Mouse (Mus musculus): Measurements from ENCODE around the gene Dlk2.

Gene Dlk2

DNA sequence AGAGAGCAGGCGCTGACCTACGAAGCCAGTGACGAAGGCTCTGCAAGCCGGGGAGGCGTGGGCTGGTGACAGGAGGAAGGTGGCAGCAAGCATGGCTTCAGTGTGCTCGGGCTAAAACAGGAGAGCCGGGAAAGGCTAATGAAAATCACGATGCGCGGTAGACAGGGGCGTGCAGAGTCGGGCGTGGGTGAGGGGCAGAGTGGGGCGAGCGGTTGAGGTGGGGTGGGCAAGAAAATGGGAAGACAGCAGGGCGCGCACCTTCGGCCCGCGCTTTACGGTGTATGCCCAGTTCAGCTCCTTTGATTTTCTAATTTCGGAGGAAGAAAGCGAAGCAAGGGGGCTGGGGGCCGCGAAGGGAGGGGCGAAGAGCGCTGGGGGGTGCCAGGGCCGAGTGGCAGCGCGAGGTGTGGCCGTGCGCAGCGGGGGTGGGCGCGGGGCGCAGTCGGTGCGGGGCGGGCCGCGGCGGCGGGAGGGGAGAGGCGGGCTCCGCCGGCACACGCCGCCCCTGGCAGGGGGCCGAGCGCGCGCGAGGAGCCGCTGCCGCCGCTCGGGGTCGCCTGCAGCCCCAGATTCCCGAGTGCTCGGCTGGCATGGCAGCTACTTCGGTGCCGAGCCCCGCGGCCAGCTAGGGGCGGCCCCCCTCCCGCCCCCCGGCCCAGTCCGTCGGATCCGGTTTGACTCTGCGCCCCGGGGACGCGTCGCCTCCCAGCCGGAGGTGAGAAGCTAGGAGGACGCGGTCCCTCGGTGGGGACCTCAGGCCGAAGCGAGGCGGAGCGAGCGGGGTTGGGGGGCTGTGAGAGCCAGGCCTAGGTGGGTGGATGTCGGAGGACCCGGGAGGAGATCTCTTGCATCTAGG is at the start of gene Dlk2:
TSS of gene Dlk2 (plus strand) at position 58 of the 856 bp plus-strand sequence.
- no peak for DNase-seq (ENCODE audit: low read depth, low spot score)

DNA sequence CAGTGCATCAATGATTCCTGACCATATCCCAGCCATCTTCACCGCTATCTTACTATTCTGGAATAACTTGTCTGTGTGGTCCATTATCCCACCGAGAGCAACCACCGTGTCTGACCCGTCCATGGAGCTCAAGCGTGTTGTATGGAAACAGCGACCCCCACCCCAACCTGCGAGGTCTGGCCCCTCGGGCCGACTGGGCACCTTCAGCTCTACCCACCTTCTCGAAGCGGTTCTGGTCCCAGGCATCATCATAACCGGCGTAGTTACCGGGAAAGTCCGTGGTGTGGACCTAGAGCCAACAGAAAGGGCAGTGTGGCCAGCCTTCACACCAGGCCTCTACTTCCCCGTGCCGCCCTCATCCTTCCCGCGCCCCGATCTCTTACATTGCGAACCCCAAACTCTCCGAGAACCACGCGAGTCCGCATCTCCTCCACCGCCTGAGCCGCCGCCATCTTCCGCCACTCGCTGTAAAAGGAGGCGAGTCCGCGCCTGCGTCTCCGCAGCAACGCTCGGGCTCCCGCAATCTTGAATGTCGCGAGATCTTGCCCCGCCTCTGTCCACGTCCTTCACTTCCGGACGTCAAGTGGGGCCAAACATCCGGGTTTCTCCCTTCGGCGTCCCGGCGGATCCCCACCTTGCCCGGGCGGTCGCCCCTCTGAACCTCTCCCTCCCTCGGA is 49.6 kb upstream of the Dlk2 start, which contains the start of the genes Polr1c and Yipf3:
TSS of gene Polr1c (minus strand) at position 543 of the 677 bp plus-strand sequence.
TSS of gene Yipf3 (plus strand) at position 569 of the 677 bp plus-strand sequence.
- DNase-seq (ENCODE audit: low read depth, low spot score) = peak; percentile 94

DNA sequence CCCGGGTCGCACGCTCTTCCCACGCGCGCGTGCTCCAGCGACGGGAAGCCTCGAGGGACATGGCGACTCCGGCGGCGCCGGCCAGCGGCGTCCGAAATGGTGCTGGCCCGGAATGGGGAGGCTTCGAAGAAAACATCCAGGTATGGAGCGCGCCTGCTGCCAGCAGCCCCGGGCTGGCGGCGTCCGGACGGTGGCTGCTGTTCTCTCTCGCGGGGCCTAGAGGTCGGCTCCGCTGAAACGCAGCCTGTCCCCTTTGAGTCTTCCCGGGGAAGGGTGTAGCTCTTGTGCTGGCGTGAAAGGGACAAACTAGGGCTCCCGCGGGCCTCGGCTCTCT is 49.1 kb upstream of the Dlk2 start:
- DNase-seq (ENCODE audit: low read depth, low spot score) = no peak

DNA sequence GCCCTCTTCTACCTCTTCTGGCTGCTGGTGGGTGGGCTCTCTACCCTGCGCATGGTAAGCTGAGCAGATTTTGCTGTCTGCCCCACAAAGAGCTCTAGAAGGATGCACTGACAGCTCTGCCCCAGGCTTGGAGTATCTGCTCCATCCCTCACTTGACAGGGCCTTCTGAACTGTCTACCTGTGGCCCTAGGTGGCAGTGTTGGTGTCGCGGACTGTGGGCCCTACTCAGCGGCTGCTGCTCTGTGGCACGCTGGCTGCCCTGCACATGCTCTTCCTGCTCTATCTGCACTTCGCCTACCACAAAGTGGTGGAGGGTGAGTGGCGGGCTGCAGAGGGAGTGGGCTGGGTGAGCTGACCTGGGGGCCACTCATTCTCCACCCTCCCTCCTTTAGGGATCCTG is 46.0 kb upstream of the Dlk2 start:
- no peak for DNase-seq (ENCODE audit: low read depth, low spot score)

DNA sequence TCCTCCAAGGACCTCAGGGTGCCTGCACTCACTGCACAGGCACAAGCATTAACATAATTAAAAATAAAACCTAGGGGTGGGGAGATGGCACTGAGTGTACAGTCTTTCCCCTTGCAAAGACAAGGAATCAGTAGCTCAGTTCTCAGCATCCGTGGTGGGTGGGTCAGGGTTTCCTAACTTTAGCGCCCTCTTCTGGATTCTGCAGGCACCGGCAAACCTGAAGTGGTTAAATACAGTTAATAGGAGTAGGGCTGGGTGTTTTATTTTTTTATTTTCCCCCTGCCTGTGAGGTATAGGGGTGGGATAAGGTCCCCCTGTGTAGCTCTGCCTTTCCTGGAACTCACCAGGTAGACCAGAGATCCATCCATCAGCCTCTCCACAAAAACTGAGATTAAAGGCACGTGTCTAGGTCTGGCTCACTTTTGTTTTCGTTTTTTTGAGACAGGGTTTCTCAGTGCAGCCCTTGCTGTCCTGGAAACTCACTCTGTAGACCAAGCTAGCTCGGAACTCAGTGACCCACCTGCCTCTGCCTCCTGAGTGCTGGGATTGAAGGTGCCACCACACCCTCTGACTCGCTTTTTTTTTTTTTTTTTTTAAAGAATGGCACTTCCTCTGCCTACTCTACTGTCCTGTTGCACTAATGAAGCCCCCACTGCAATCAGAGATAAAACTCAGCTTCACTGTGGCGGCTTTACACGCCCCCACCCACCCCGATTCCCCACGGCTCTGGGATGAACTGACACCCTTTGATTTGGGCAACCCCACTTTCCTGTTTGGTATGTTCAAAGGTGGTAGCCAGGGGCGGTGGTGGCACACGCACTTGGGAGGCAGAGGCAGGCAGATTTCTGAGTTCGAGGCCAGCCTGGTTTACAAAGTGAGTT is 44.4 kb upstream of the Dlk2 start:
- DNase-seq (ENCODE audit: low read depth, low spot score) = peak; percentile 67

DNA sequence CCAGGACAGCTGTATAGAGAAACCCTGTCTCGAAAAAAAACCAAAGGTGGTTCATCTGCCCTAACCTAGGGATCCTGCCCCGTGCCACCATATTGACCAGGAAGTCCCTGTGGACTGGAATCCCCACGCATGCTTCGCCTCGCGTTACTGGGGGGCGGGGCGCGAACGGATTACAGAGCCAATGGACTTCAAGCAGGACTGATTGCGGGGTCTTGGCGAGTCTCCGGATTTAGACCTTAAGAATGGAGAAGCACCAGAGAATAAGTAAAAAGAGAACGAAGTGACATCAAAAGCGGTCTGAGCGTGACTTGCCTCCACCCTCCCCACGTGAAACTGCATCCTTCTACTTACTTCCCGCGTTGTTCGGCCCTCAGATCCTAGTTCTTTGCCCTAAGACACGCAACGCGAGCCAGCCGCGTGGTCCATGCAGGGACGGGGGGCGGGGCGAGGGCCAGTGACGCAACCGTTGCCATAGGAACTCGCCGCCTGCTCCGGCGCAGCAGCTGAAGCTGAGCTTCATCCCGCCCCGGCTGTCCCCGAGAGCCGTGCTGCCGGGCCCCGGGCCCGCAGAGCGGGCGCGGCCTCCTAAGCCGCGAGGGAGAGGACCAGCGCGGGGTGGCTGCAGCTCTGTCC is 43.7 kb upstream of the Dlk2 start, which contains the start of gene Lrrc73:
TSS of gene Lrrc73 (plus strand) at position 80 of the 633 bp plus-strand sequence.
- peak; percentile 92 for DNase-seq (ENCODE audit: low read depth, low spot score)

DNA sequence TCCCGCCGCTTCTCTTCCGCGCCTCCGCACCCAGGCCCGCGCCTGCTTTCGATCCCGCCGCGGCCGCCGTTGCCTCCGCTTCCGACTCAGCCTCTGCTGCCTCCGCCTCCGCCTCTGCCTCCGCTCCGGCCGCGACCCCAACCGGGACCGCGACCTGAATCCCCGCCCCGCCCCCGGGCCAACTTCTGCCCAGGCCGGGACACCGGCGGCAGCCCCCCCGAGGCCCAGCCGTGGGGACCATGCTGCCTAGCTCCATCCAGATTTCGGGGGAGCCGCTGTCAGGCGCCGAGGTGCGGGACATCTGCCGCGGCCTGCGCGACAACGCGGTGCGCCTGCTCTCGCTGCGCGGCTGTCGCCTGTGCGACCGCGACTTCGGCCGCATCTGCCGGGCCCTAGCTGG is 43.1 kb upstream of the Dlk2 start:
- DNase-seq (ENCODE audit: low read depth, low spot score) = no peak

DNA sequence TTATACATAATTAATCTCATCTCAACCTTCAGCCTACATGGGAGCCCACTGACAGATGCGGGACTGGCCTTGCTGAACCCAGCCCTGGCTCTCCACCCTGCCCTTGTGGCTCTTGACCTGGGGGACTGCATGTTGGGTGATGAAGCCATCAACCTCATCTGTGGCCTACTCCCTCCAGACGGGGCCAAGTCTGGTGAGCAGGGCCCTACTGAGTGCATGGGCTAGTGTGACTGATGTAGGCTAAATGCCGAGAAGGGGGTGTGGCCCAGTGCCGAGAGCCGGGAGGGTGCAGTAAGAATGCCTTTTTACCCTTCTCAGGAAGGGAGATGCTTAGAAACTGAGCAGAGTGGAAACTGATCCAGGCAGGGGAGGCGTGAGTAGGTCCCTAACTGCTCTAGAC is 42.1 kb upstream of the Dlk2 start:
- no peak for DNase-seq (ENCODE audit: low read depth, low spot score)

DNA sequence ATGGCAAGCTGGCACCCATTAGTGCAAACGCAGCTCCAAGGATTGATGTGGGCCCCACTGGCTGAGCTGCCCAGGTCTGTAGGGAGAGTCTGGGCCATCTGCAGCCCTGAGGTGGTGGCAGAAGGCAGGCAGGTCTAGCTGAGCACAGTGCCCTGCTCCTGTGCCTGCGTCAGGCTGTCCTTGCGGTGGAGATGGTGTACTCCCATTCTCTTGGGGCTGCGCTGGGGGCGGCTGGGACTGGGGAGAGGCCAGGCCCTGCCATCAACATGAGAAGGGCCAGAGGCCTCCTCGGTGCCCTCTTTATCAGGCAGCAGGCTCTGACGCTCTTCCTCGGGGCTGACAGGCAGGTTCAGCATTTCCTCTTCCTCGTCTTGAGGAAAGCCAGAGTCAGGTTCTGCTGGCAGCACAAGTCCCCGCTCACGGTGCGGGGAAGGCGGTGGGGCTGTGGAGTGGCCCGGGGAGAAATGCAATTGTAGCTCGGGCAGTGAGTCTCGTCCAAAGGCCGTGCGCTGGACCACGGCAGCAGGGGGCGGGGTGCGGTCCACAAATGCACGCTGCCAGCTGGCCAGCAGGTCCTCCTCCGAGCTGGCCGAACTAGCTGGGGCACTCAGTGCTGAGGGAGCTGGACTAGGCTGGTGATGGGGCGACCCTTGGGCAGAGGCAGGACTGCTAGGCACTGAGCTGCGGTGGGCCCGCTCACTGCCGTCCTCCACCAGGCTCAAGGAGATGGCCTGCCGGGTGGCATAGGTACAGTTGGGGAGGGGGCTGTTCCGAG is 38.8 kb upstream of the Dlk2 start:
- DNase-seq (ENCODE audit: low read depth, low spot score) = no peak

DNA sequence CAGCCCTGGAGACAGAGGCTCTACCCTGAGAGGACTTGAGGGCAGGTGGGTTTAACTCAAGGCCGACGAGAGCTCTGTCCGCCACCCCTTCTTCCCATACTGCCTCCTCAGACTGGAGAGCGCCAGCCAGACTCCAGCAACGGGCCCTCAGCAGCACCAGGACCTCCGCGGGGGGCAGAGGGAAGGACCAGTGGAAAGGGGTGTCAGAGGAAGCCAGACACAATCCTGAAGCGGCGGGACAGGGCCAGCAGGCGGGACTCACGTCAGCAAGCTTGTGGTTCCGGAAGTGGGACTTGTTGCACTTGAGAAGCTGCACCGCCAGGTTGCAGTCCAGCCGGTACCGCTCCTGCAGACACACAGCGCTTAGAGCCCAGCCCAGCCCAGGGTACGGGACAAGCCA is 37.5 kb upstream of the Dlk2 start:
- no peak for DNase-seq (ENCODE audit: low read depth, low spot score)

DNA sequence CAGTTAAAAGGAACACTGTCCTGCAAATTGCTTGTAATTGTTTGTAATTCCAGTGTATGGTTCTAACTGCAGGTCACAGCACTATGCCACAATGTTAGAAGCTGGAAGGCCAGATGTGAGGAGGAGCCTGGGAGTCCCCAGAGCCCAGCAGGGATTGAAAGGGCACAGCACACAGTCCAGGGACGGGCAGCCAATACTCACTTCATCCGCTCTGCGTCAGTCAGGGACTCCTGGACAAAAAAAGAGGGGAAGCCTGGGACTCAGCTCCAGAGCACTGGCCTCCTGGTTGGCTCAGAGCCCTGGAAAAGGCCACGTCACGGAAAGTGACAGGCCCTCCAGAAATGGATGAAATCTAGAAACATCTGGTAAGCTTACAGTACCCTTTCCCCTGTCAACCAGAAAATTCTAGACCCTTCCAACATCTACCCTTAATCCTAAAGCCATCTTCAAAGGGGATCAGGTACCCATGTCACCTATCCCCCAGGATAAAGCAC is 35.0 kb upstream of the Dlk2 start:
- DNase-seq (ENCODE audit: low read depth, low spot score) = no peak

DNA sequence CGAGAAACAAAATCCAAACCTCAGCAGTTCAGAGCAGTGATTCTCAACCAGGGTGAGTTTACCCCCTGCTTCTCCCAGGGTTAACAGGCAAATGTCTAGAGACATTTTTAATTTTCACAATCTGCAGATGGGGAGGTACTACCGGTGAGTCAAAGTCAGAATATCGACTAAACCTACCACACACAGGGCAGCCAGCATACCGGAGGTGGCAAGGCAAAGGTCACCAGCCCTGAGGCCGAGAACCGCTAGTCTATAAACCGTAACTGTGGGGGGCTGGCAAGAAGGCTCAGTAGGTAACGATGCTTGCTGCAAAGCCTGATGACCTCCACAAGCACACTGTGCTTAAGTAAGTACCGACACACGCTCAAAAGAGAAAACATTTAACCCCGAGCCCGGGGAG is 31.7 kb upstream of the Dlk2 start:
- DNase-seq (ENCODE audit: low read depth, low spot score) = no peak

DNA sequence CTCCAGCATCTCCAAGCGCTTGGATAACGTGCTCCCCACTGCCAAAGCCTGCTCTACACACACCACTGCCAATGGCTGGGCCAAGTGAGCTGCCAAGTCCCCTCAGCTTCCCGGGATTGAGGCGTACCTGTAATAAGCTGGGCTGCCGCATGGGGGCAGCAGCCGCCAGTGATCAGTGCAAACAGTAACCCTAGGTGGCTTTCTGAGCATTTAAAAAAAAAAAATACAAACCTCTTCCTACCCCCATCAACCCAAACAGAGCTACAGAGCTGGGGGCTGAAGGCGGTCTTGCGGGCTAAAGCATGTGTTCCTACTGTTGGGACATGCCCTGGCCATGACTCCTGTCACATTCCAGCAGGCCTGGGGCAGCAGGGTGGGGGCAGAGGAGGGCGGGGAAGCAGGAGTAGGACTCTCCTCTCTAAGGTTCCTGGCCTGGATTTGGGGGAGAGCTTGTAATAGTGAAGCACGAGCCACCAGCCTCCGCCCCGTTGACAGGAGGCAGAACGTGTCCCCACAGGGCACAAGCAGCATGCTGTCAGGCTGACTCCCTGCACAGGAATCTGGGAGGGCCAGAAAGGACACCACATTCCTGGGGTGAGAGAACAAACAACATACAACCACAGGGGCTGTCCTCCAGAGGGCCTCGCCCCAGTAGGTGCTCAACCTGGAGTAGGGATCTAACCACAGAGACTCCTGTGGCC is 31.2 kb upstream of the Dlk2 start:
- DNase-seq (ENCODE audit: low read depth, low spot score) = peak; percentile 86

DNA sequence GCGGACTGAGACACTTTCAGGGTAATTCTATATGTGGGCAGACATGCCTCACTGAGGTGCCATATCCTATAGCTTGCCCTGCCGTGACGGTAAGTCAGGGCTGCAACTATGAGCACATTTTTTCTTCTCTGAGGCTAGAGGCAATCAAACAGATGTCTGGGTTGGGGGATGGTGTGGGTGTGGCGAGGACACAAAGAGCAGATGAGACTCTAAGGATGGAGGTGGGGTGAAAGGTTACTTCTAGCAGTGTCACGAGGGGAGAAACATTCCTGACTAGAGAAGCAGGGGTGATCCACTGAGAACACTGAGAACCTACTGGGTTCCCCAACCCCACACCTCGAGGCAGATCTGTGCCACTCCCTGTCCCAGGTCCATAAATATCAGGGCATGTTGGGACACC is 30.2 kb upstream of the Dlk2 start:
- DNase-seq (ENCODE audit: low read depth, low spot score) = no peak

DNA sequence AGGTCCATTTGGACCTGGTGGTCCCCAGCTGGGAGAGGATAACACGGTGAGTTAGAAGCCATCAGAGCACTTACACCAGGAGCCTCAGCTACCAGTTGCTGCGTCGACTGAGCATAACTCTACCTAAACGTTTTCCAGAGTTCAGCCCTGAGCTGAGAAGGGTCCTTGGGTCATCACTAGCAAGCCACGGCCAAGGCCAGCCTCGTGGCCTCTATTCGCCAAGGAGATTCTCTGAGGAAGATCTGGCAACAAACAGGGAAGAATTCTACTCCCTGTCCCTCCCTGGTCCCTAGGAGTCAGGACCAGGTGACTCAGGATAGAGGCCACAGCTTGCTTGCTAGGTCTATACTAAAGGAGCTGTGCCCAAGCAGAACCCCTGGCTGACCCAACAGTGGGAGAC is 29.7 kb upstream of the Dlk2 start:
- no peak for DNase-seq (ENCODE audit: low read depth, low spot score)

DNA sequence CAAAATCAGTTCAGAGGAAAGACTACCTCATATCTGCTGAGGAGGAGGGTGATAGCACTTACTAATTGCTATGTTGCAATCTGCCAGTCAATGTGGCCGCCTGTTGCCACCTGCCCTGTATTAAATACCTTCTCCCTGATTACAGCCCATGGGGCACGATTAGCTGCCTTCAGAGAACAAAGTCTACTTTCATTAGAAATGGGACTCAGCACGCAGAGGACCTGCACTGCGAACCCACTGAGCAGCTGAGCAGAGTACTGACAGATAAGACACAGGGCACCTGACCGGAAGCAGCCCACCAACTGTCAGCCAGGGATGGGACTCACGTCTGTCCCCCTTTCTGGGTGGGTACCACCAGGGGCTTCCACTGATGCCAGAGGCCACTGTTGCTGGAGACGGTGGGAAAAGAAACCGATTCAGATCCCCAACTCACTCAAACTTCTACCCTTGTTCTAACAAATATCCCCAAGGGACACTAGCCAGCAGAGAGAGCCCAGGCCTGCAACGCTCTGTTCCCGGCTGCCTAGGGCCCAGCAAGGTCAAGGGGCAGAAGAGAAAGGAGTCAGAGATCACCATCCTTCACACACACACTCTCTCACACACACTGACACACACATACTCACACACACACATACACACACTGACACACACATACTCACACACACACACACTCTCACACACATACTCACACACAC is 29.0 kb upstream of the Dlk2 start:
- DNase-seq (ENCODE audit: low read depth, low spot score) = no peak

DNA sequence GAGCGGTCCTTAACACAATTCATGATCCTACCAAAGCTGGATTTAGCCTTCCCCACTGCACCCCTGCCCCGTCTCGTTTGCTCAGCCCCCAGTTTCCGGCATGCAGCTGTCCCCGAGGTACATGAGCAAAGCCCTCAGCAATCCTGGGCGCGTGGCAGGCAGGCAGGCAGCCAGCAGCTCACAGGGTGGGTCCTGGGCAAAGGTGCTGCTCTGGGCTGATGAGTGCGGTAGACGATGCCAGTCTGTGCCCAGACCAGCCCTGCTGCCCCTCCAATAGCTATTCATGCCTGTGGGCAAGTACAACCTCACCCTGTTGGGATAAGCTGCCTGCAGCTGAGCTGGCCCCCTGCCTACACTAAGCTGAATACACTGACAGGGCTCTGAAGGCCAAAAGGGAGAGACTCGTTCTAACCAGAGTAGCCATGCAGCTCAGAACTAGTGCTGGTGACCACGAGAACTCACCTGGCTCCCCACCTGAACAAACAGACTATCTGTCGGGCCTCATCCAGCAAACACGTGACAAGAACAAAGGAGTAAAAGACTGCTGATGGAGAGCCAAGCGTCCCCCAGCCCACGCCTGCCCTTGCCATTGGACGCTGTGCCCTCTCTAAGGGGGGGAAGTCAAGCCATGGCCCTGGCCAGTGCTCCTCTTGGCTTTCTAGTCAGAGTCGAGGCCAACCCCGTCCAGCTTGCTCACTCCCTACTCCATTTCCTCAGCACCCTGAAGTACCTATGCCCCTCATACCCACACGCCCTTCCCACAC is 27.3 kb upstream of the Dlk2 start:
- no peak for DNase-seq (ENCODE audit: low read depth, low spot score)

DNA sequence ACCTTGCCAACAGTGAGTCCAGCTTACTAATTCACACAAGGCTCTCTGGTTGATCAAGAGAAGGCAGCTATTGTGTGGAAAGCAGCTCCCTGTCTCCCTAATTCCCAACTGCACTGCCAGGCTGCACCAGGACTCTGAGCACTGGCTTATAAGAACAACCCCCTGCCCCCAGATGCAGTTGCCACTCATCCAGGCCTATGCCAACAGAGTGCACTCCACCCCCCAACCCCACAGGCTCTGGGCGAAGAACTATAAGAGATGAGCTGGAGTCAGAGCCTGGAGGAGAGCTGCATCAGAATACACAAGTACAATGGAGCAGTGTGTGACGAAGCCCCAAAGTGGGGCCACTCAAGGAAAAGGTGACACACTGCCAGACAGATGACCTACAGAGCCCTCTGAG is 25.2 kb upstream of the Dlk2 start:
- DNase-seq (ENCODE audit: low read depth, low spot score) = no peak

DNA sequence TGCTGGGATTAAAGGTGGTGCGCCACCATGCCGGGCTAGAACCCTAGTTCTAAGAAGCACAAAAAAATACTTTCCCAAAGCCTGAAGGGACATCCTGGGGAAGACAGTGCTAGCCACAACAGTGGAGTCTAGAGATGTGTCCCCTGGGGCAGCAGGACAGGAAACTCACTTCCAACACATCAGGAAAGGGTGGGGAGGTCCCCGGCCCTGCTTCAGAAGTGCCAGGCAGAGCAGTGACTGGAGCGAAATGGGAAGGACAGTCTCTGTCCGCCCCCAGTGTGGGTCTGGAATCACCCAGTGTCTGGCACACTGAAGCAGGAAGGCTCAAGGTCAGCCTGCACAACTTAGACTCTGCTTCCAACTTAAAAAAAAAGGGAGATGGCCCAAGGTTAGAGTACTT is 24.5 kb upstream of the Dlk2 start:
- no peak for DNase-seq (ENCODE audit: low read depth, low spot score)

Measured in 3T3-L1 (cell line).